Mouse (Mus musculus): ENCODE results near the gene Ackr2.

DNA sequence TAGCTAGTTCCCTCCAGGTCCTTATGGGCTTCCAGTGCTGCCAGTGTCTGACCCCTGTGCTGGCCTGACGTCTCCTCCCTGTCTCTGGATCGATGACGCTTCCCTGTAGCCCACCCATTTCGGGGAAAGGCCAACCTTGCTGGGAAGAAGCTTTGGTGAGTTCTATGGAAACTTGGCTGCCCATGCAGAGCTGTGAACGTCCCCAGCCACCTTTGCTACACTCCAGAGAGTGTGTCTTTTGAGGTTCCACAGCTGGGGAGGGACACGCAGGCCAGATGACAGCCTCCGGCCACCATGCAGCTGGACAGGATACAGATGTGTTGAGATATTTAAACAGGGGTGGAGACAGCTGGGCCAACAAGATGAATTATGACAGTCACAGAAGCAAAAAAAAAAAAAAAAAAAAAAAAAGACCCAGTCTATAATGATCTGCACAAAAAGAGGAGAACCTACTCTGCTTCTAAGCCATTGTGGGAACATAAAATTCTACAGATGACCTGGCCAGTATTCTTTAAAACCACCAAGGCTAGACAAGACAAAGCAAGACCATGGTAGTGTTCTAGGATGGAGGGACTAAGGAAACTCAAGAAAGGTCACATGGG, 2.7 kb upstream of the Ackr2 start:
- TF ChIP-seq GATA1 (IDR thresholded peaks at IDR 0.05; ENCODE audit: borderline replicate concordance, low read length) (no peak), FLI1 (IDR thresholded peaks at IDR 0.05; ENCODE audit: low read length) (no peak)
